Mouse (Mus musculus): ENCODE results near the gene Lamtor3.
A peak's percentile ranks its signal among the peaks of the same experiment; 100 is the strongest.
"Not testable (repeated sequence)": the region's sequence is repeated elsewhere in the genome, so short reads cannot be mapped to it uniquely, and the experiment has no call there.

Lamtor3 gene

DNA sequence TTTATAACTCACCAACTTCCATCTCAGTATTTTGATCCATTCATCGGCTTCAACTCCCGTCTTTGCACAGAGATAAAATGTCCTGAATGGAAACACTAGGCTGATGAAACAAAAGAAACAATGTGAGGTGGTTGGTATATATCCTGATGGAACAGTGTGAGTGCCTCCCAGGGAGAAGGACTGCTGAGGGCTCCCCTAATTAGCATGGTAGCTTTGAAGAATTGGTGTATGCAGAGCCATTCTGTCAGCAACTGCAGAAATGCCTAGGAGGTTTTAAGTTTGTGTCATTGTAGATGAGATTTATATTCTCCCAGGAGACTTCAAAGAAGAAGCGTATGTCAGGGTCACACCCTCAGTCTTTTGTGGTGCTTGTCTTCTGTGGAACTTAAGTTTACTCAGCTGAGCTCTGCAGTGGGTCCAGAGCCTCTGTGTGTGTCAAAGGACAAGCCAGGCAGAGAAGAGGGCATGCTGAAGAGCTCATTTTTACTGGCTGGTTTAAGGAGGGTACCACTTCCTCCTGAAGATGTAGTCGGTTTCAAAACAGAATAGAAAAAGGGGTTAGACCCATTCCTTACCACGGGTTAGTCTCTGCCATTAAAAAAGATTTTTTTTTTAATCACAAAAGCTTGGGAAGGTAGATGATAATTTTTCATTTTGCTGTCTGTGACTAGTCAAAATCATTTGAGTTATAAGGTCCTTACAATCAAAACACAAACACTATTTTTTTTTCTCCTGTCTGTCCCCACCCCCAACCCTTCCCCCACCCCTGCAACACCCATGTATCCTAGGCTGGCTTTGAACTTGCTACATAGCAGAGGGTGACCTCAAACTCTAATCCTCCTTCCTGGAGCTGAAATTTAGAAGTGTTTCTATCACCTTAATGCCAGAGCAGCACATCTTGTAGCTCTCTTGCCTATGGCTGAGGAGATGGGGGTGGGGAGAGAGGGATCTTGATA lies 17.5 kb downstream of the Lamtor3 start:
- DNase-seq, result no peak

DNA sequence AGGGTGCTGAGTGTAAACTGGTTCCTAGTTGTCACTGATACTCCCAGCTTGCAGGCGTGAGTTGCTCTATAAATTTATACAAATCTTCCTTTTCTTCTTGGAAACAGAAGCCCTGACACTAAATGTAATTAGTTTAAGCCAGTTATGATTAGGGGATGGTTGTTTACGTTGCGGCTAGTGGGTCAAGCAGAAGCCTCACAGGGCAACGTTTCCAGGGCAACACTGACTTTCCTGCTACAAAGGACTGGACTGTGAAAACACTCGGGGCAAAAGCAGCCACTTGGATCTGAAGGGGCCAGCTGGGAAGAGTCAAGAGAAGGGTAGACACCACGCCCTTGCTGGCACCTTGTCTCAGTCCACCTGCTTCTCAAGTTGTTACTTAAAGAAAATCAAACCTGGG lies 18.2 kb downstream of the Lamtor3 start:
- DNase-seq, result no peak

- DNase-seq, result peak; percentile 70 to 79
Measured at GRCm38 (mm10) chr3:137938608-137939007, 20.3 kb downstream of the Lamtor3 start.

DNA sequence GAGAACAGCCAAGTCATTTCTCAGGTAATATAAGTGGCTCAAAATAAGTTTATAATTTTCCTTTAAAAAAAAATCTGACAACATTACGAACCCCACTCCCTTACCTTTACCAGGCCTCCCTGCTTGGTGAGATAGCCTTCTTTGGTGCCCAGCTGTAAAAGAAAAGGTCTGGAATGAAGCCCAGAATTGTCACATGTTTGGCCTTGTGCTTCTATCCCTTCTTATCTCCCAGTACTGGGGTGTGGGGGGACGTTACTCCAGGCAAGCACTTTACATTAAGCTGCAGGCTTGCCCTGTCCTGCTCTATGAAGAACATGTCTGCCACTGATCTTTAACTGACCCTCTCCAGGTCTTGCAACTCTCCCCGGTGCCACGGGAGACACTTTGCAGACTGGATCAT lies 22.5 kb downstream of the Lamtor3 start:
- DNase-seq, result no peak

GRCm38 (mm10) chr3:137941555-137941954 lies 23.2 kb downstream of the Lamtor3 start:
- no peak for DNase-seq

DNA sequence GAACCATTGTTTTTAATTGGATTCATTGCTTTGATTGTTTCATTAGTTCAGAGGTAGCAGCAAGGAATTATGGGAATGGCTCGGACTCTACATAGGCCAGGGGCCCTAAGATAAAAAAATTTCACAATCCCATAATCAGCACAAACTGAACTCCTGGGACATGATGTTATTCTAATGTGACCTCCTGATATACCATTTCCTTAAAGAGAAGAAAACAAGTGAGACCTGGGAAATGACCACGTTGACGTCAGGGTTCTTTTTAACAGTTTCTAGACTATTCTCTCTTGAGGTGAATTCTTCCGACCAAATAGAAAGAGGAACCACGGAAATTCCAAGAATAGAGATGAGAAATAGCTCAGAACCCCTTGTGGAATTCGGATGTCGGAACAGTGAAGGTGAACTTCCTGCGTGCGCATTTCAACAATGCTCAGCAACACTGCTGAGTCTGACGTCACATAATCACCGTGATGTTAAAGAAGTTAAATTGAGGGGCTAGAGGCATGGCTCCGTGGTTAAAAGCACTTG lies 23.9 kb downstream of the Lamtor3 start:
- no peak for DNase-seq

GRCm38 (mm10) chr3:137943737-137944154 lies 25.4 kb downstream of the Lamtor3 start:
- DNase-seq, result no peak

GRCm38 (mm10) chr3:137946827-137947226 lies 28.5 kb downstream of the Lamtor3 start:
- no peak for DNase-seq

- DNase-seq, result no peak
Measured at GRCm38 (mm10) chr3:137947525-137947924, 29.2 kb downstream of the Lamtor3 start.

DNA sequence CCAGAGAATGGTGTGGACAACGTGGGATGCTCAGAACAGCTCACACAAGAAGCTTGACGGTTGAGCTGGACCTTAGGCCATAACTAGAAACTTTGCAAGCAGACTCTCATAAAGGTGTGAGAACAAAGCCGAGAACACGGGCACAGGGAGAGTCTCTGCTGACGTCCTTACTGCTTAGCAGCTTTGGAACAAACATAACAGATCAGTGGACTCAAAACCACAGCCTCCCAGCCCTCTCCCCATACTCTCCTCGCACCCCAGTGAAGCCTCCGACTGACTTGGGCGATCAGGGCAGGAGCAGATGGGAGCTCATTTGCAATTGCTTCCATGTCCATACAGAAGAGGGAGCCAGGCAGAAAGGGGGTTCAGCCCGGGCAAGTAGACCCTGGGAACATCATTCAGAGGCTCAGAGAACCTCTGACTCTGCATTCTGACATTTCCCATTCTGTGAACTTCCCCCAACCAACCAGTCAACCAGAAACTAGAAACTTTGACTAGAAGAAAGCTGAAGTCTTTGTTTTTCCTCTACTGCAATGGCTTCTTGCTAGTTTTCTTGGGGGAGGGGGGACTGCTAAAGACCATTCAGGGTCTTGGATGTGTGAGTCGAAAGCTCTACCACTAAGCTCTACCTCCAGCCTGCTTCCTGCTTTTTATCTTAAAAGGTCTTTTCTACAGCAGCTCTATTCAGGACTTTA lies 32.0 kb downstream of the Lamtor3 start:
- no peak for DNase-seq

GRCm38 (mm10) chr3:137951302-137951701 lies 33.0 kb downstream of the Lamtor3 start:
- not testable (repeated sequence) for DNase-seq

GRCm38 (mm10) chr3:137951819-137952218 lies 33.5 kb downstream of the Lamtor3 start:
- DNase-seq, result no peak

- peak in 1 of 2 experiments; percentile 27 for DNase-seq
Measured at GRCm38 (mm10) chr3:137952225-137952913, 34.1 kb downstream of the Lamtor3 start.

DNA sequence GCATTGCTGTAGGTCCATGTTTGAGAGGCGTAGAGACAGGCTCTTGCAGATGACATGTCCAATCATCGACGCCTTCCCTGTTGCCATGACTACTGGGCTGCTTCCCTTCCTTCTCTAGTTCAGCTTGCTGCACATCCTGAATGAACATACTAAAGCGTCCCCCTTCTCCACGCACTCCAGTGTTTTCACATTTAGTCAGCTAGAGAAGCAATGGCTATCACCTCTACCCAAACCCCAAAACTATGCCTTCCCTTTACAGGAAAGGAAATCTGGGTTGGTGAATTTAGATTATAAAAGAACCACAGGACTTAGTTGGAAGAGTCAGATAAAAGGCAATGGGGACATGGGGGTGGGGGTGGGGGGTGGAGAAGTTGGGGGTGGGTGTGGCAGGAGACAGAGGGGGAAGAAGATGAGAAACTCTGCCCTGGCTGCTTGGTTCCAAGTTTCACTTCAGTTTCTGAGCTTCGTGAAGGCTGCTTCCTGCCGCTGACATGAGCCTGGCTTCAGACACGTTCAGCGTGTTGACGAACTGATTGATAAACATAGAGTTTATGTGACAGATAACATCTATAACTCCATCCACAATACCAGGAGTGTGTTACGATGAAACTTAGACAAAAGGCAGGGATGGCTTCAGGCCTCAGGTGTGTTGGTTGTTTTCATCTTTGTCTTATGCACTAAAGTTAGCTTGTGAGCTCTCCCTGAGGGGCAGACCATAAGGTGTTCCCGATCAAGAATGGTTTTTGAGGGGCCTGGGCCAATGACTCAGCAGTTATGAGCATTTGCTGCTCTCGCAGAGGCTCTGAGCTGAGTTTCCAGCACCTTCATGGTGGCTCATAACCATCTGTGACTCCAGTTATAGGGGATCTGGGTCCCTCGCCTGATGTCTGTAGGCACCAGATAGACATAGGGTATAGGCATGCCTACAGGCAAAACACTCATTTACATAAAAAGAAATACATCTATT lies 34.9 kb downstream of the Lamtor3 start:
- peak; percentile 49 for DNase-seq

GRCm38 (mm10) chr3:137954256-137954916 lies 36.1 kb downstream of the Lamtor3 start:
- DNase-seq, result no peak

DNA sequence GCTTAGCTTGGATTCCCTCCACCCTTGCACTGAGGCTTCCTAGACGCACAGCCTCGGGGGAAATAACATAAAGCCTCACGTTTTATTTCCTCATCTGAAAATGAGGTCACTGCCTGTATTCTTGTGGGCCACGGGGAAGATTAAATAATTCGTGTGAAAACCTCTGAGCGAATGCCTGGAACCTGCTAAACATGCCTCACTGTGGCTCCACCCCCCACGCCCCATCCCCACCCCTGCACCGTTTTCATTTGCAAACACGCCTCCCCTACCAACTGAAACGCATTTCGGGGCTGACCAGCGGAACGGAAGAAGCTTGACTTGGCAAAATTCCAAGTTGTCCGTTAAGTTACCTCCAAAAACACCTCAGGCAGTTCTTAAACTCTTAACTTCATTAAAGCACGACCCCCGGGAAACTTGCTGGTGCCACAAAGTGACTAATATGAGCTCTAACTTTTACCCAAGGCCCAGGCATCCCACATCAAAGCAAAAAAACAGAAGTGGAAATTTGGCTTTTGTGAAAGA lies 37.3 kb downstream of the Lamtor3 start:
- peak; percentile 26 to 37 for DNase-seq

DNA sequence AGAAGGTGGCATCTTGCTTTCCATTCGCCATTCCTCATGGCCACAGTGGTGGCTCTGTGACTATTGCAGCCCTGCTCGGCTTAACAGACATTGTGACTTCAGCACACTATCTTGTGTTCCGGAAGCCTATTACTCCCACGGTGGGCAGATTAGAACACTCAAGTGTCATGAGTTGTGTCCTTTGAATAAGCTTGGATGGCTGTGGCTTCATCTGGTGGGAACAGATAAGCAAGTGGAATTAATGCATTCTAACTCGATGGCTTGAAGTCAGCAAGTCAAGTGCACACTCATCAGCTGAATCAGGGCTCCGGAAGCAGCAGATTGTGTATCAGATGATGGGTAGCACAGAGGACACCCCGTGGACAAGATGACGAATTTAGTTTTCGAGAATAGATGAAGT lies 39.6 kb downstream of the Lamtor3 start:
- no peak for DNase-seq

GRCm38 (mm10) chr3:137958352-137958751 lies 40.0 kb downstream of the Lamtor3 start:
- DNase-seq, result no peak

DNA sequence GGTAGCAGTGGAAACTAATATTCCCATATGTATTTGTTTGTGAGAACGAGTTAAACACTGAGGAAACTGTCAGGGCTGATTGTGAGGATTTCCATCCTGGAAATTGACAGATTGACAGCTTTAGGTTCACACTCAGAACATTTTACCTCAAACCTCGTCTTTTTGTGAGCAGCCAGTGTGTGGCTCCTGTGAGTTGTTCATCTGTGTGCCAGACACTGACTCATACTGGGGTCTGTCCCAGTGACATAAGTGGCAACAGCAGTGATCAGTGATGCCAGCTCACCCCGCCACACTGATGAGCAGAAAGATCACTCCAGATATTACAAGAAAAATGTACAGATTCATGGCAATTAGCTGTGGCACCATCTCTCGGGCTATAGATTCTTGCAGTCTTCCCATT lies 41.1 kb downstream of the Lamtor3 start:
- DNase-seq, result no peak

DNA sequence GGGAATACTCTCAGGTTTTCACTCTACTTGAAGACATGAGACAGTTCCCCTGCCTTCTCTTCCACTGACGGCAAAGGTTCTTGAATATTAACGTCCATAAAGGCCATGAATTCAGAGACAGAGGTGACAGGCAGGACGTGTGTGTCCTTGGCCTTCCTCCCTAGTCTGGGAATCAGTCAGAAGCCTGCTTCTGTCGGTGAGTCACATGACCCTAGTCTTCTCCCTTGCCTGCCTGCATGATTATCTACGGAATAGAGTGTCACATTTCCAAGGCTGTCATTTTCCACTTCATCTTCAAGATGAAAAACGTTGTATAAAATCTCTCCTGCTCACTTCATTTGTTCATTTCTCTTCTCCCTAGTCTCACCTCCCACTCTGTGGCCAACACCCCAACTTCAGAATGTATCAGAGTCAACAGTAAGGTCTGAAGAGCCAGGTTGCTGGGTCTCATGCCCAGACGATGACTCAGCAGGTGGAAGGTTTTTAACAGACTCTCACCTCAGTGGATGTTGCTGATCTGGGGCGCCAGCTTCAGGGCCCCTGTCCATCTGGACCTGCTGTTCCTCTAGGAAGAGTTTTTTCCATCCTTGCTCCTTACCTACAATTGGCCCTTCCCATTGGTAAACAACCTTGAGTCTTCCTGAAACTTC lies 43.6 kb downstream of the Lamtor3 start:
- no peak for DNase-seq
